Mouse (Mus musculus) bone marrow macrophage, adult 2 months (primary cell): ENCODE data around the gene Eri3.

Experiments used
- CTCF ChIP-seq: IDR thresholded peaks from 2 replicates; pipeline ENCODE4 v1.5.1; 2012; ENCODE audit warnings: low read depth, mild to moderate bottlenecking, low read length, moderate library complexity
- POLR2A ChIP-seq: IDR thresholded peaks from 2 replicates; pipeline ENCODE4 v1.6.1; 2012; ENCODE audit warnings: mild to moderate bottlenecking, low read depth, low read length, borderline replicate concordance

GRCm38 (mm10) chr4:117634642-117635041 is 84.5 kb downstream of the Eri3 start:
- TF ChIP-seq POLR2A (no peak), CTCF (no peak)
